Mouse (Mus musculus) embryo, embryonic 10 days (tissue): ENCODE data around the gene Sun2.

Experiments
- DNase-seq: peaks from one replicate; pipeline ENCODE4 v3.0.0-alpha.2; 2015; ENCODE audit warnings: low spot score

The Sun2 gene

GRCm38 (mm10) chr15:79755977-79756625 lies 13.8 kb upstream of the Sun2 start:
- DNase-seq: no peak

- no peak for DNase-seq
Observed at GRCm38 (mm10) chr15:79755176-79755575, 12.8 kb upstream of the Sun2 start.

GRCm38 (mm10) chr15:79753873-79754272 lies 11.5 kb upstream of the Sun2 start:
- DNase-seq: no peak

GRCm38 (mm10) chr15:79753420-79753752 lies 11.1 kb upstream of the Sun2 start:
- DNase-seq: no peak

- DNase-seq: peak; percentile 81
Observed at GRCm38 (mm10) chr15:79752742-79753419, 10.5 kb upstream of the Sun2 start.

GRCm38 (mm10) chr15:79751772-79752171 lies 9.4 kb upstream of the Sun2 start:
- DNase-seq: no peak

- DNase-seq: no peak
Observed at GRCm38 (mm10) chr15:79750266-79750665, 7.9 kb upstream of the Sun2 start.

GRCm38 (mm10) chr15:79749162-79749561 lies 6.8 kb upstream of the Sun2 start:
- DNase-seq: no peak

- DNase-seq: peak; percentile 58
Observed at GRCm38 (mm10) chr15:79747998-79748397, 5.7 kb upstream of the Sun2 start.

GRCm38 (mm10) chr15:79745883-79746282 lies 3.5 kb upstream of the Sun2 start:
- no peak for DNase-seq

GRCm38 (mm10) chr15:79745312-79745711 lies 3.0 kb upstream of the Sun2 start:
- DNase-seq: no peak

- DNase-seq: no peak
Observed at GRCm38 (mm10) chr15:79744742-79745141, 2.4 kb upstream of the Sun2 start.

GRCm38 (mm10) chr15:79744001-79744400 lies 1.7 kb upstream of the Sun2 start:
- no peak for DNase-seq

GRCm38 (mm10) chr15:79742706-79743023 lies 329 bp upstream of the Sun2 start:
- DNase-seq: no peak

- no peak for DNase-seq
Observed at GRCm38 (mm10) chr15:79741173-79741858, 1.0 kb downstream of the Sun2 start.

GRCm38 (mm10) chr15:79740739-79741138 lies 1.6 kb downstream of the Sun2 start:
- DNase-seq: no peak

GRCm38 (mm10) chr15:79734311-79734710 lies 8.0 kb downstream of the Sun2 start:
- DNase-seq: no peak

GRCm38 (mm10) chr15:79733640-79734039 lies 8.7 kb downstream of the Sun2 start:
- DNase-seq: no peak

- no peak for DNase-seq
Observed at GRCm38 (mm10) chr15:79733192-79733591, 9.1 kb downstream of the Sun2 start.

GRCm38 (mm10) chr15:79731554-79731953 lies 10.8 kb downstream of the Sun2 start:
- DNase-seq: no peak

GRCm38 (mm10) chr15:79728731-79729388 lies 13.5 kb downstream of the Sun2 start:
- DNase-seq: no peak

- no peak for DNase-seq
Observed at GRCm38 (mm10) chr15:79728311-79728710, 14.0 kb downstream of the Sun2 start.

GRCm38 (mm10) chr15:79727840-79728239 lies 14.5 kb downstream of the Sun2 start:
- no peak for DNase-seq
